Mouse (Mus musculus) sigmoid colon, adult 10 weeks (tissue): ENCODE data around the gene Prr27. TPM values are rescaled to one million over a fixed set of nuclear protein-coding genes. Genes with fewer than 3 reads are reported as not detected.

Experiments
- polyA plus RNA-seq: library from polyadenylated mRNA; stranded (reverse); fragments of 350-450 nt; fragmentation: Illumina TruSeq; extraction: RNeasy Lipid Tissue Mini Kit (QIAGEN cat#74804); gene quantifications from one replicate; pipeline ENCODE4 v1.2.3, GENCODE M21; 2014; ENCODE audit warnings: low read depth, low replicate concordance

Gene Prr27
- polyA plus RNA-seq, result not detected

GRCm38 (mm10) chr5:87825386-87825785 is at the start of gene Prr27:
Prr27 (plus strand) TSS chr5:87825686.

DNA sequence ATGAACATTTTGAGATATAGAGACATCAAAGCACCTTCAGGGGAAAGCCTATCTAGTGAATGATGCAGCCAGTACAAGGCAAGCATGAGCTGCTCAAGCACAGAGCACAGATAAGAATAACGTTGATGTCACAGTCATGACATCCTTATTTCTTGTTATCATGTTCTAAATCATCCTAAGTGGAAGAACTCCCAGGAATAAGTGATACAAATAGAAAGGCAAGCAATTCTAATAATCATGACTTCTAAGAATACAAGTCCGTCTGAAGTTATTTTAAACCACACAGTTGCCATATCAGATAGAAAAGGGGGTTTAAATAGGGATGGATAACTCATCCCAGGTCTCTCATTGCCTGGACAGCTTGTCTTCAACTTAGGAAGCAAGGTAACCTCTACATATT is 17.7 kb upstream of the Prr27 start, which contains the start of gene Csn1s2b:
TSS of gene Csn1s2b (plus strand) at position 301 of the 400 bp plus-strand sequence.

GRCm38 (mm10) chr5:87884729-87885128 is 59.2 kb downstream of the Prr27 start, which contains the start of gene Odam:
Odam (plus strand) TSS chr5:87885029.

Other genes starting within 250 kb of the Prr27 start
- not detected for gene Sult1e1, start 234.1 kb upstream of the Prr27 start, polyA plus RNA-seq
- not detected for gene Csn1s1, start 159.5 kb upstream of the Prr27 start, polyA plus RNA-seq
- gene Csn2, start 126.1 kb upstream of the Prr27 start, polyA plus RNA-seq, result not detected
- not detected for gene Csn1s2a, start 51.1 kb upstream of the Prr27 start, polyA plus RNA-seq
- gene Csn1s2b, start 17.6 kb upstream of the Prr27 start, polyA plus RNA-seq, result not detected
- not detected for gene Odam, start 59.3 kb downstream of the Prr27 start, polyA plus RNA-seq
- 0.79 TPM for gene Csn3, start 99.9 kb downstream of the Prr27 start, polyA plus RNA-seq
- gene 2310003L06Rik, start 143.8 kb downstream of the Prr27 start, polyA plus RNA-seq, result not detected
- not detected for gene Gm28434, start 143.8 kb downstream of the Prr27 start, polyA plus RNA-seq
- not detected for gene Cabs1, start 153.8 kb downstream of the Prr27 start, polyA plus RNA-seq
- not detected for gene Smr3a, start 176.9 kb downstream of the Prr27 start, polyA plus RNA-seq